Mouse (Mus musculus): Measurements from ENCODE around the gene Prmt8. TPM values are rescaled to one million over a fixed set of nuclear protein-coding genes. Genes with fewer than 3 reads are reported as not detected.

Gene Prmt8
- total RNA-seq, 1 experiment from 2014 or later, result not detected

Other genes with a start within 250 kb of the Prmt8 start
- 10.0 and 19.8 TPM in 2 replicates for gene Cracr2a, start 208.1 kb downstream of the Prmt8 start, total RNA-seq (2017)
- not detected in 2 replicates for gene Tspan11, start 118.1 kb upstream of the Prmt8 start, total RNA-seq (2017)